Mouse (Mus musculus) bone marrow, adult 2 months (tissue): ENCODE results near the gene 1700067P10Rik. TPM values are rescaled to one million over a fixed set of nuclear protein-coding genes. Genes with fewer than 3 reads are reported as not detected.

Source experiments
- H3K27ac ChIP-seq: fragments of 200-500 bp; 2 replicates; pipeline ENCODE4 v1.5.1; 2012; ENCODE audit warnings: low read depth, mild to moderate bottlenecking, control low read depth, inconsistent platforms, low read length; ENCODE audit not compliant: control insufficient read depth, poor library complexity, insufficient read depth
- H3K4me1 ChIP-seq: fragments of 200-500 bp; 2 replicates; pipeline ENCODE4 v1.6.1; 2011; ENCODE audit warnings: low read length; ENCODE audit not compliant: control insufficient read depth, insufficient read depth
- H3K4me3 ChIP-seq: fragments of 200-500 bp; replicated peaks from 2 replicates; pipeline ENCODE3; 2011; ENCODE audit warnings: mild to moderate bottlenecking, low read depth, low read length, control low read depth; ENCODE audit not compliant: control insufficient read depth
- CTCF ChIP-seq: fragments of 200-500 bp; IDR thresholded peaks from 2 replicates; pipeline ENCODE4 v1.5.1; 2011; ENCODE audit warnings: low read length, control low read depth; ENCODE audit not compliant: control insufficient read depth, insufficient read depth
- POLR2A ChIP-seq: fragments of 200-500 bp; IDR thresholded peaks from 2 replicates; pipeline ENCODE4 v1.6.1; 2011; ENCODE audit warnings: low read depth, mild to moderate bottlenecking, control low read depth, low read length, borderline replicate concordance; ENCODE audit not compliant: control insufficient read depth
- WGBS: fragments of 180-500 bp; shearing (Covaris S2); methylation state at CpG from one replicate; pipeline ENCODE4 v1.1.7; 2018; 5-methylcytosine and 5-hydroxymethylcytosine counted together
- polyA plus RNA-seq: library from polyadenylated mRNA; stranded (reverse); fragments of >200 nt; gene quantifications from 2 replicates; pipeline ENCODE4 v1.2.4, GENCODE M21; 2011; ENCODE audit warnings: low replicate concordance; ENCODE audit not compliant: missing spikeins, insufficient read depth, insufficient read length

1700067P10Rik gene
- polyA plus RNA-seq, 1 experiment: not detected

DNA sequence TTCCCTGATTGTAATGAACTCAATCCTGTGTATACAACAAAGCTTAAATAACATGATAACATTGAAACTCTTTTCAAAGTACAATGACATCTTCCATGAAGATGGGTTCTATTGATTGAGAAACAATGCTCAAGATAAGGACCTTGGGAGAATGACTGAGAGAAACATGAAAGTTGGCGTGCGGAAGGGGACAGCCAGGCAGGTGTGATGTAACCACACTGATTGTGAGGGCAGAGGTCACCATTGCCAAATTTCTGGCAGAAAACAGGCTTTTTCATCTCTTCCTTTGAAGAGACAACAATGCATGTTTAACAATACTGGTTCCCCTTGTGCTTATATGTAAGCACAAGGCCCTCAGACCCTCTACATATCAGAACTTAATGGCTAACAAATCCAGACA, 43.7 kb downstream of the 1700067P10Rik start:
- 67% methylated on average over 2 of the region's 2 CpGs for WGBS
- Histone ChIP-seq H3K4me3 (no peak overlapping the region), H3K27ac (no peak overlapping the region), H3K4me1 (peaks cover 2% of the 10 kb centered on the region; the same call in 1 of the 2 replicates)
- no peak for TF ChIP-seq CTCF
- no peak for TF ChIP-seq POLR2A

Other genes with a start within 250 kb of the 1700067P10Rik start
- 10.2 and 14.6 TPM in 2 replicates for gene Foxp4, start 164.7 kb upstream of the 1700067P10Rik start, polyA plus RNA-seq
- not detected in 2 replicates for gene 1700122O11Rik, start 51.0 kb upstream of the 1700067P10Rik start, polyA plus RNA-seq
- gene 9830107B12Rik, start 56.9 kb downstream of the 1700067P10Rik start, polyA plus RNA-seq: 4.3 and 10.2 TPM in 2 replicates
- gene A530064D06Rik, start 78.0 kb downstream of the 1700067P10Rik start, polyA plus RNA-seq: 3.3 and 8.2 TPM in 2 replicates
- 3.8 and 11.7 TPM in 2 replicates for gene Trem1, start 143.4 kb downstream of the 1700067P10Rik start, polyA plus RNA-seq
- gene Trem3, start 158.5 kb downstream of the 1700067P10Rik start, polyA plus RNA-seq: 18.5 and 53.5 TPM in 2 replicates
- 5.4 and 21.2 TPM in 2 replicates for gene Treml4, start 175.0 kb downstream of the 1700067P10Rik start, polyA plus RNA-seq
- gene Treml2, start 210.2 kb downstream of the 1700067P10Rik start, polyA plus RNA-seq: 56.4 and 152 TPM in 2 replicates
- 14.0 and 32.4 TPM in 2 replicates for gene B430306N03Rik, start 226.8 kb downstream of the 1700067P10Rik start, polyA plus RNA-seq